Mouse (Mus musculus): ENCODE measurements around the gene Glt6d1. TPM values are rescaled to one million over a fixed set of nuclear protein-coding genes. Genes with fewer than 3 reads are reported as not detected.

The Glt6d1 gene
- polyA plus RNA-seq, 1 experiment from 2014 or later: not detected

- Histone ChIP-seq H3K27me3 (0 out of 2 replicates have a peak, but pooled peaks cover 3% of the 10 kb centered on the region), H3K36me3 (no peaks in the 10 kb centered on the region), H3K4me2 (replicated peaks) (no peak overlapping the region), H3K9me3 (no peaks in the 10 kb centered on the region), H3K4me1 (peaks cover 14% of the 10 kb centered on the region), H3K9ac (no peak overlapping the region), H3K27ac (no peak overlapping the region), H3K4me3 (no peak overlapping the region)
- no peak for ATAC-seq (ENCODE audit: low FRiP score, low read depth)
- 83% methylated on average over 3 of the region's 3 CpGs for WGBS
Observed at GRCm38 (mm10) chr2:25844097-25844496, 28.4 kb upstream of the Glt6d1 start.

GRCm38 (mm10) chr2:25842758-25843157 lies 27.1 kb upstream of the Glt6d1 start:
- Histone ChIP-seq H3K4me2 (replicated peaks) (no peak overlapping the region), H3K9me3 (no peaks in the 10 kb centered on the region), H3K36me3 (no peaks in the 10 kb centered on the region), H3K9ac (no peak overlapping the region), H3K4me1 (peaks cover 14% of the 10 kb centered on the region), H3K27me3 (no peaks in the 10 kb centered on the region), H3K4me3 (no peak overlapping the region), H3K27ac (no peak overlapping the region)
- ATAC-seq (ENCODE audit: low FRiP score, low read depth): no peak
- 70% methylated on average over 1 of the region's 1 CpGs for WGBS

- Histone ChIP-seq H3K36me3 (no peaks in the 10 kb centered on the region), H3K4me1 (peaks cover 14% of the 10 kb centered on the region), H3K9ac (no peak overlapping the region), H3K27ac (no peak overlapping the region), H3K27me3 (no peaks in the 10 kb centered on the region), H3K4me3 (no peak overlapping the region), H3K9me3 (no peaks in the 10 kb centered on the region), H3K4me2 (replicated peaks) (no peak overlapping the region)
- 53% methylated on average over 4 of the region's 4 CpGs for WGBS
- ATAC-seq (ENCODE audit: low FRiP score, low read depth): no peak
Observed at GRCm38 (mm10) chr2:25842161-25842560, 26.5 kb upstream of the Glt6d1 start.

DNA sequence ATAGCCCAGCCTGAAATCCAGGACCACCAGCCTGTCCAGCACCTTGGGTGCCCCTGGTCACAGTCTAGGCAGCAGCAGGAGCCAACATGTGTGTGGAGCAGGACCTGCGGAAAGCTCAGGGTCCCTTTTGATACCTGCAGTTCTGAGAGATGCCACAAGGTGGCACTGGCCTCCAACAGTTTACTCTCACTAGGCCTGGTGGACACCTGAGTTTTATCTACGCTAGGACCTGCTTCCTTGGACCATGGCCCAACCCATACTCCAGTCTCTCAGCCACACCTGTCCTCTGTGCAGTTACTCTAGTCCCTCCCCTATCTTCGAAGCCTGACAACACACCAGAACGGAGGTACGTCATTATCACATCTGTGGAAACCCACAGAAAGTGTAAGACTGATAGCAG lies 20.6 kb upstream of the Glt6d1 start:
- Histone ChIP-seq H3K9me3 (no peaks in the 10 kb centered on the region), H3K27me3 (no peaks in the 10 kb centered on the region), H3K9ac (no peak overlapping the region), H3K4me2 (replicated peaks) (no peak overlapping the region), H3K27ac (no peak overlapping the region), H3K4me3 (no peak overlapping the region), H3K36me3 (no peaks in the 10 kb centered on the region), H3K4me1 (no peaks in the 10 kb centered on the region)
- peak; percentile 59; the same call in 1 of the 2 replicates for ATAC-seq (ENCODE audit: low FRiP score, low read depth)
- WGBS: 41% methylated on average over 5 of the region's 5 CpGs

DNA sequence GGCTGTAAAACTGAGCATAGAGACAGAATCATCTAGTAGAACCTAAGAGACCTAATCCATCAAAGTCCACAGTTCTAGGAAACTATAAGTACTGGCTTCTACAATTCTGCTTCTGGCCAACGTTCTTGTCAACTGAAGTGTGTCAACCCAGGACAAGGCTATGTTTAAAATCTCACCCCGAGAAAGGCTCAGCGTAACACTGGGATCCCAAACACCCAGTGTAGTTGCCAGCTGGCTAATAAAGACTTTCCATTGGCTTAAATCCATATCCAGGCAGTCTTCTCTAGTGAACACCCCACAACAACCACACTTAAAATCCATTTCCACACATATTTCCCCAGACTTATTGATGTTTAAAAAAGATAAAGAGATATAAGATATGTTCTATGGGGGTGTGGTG lies 15.1 kb upstream of the Glt6d1 start:
- Histone ChIP-seq H3K27ac (no peak overlapping the region), H3K36me3 (no peaks in the 10 kb centered on the region), H3K27me3 (no peaks in the 10 kb centered on the region), H3K4me2 (replicated peaks) (no peak overlapping the region), H3K9ac (no peak overlapping the region), H3K4me3 (no peak overlapping the region), H3K4me1 (no peaks in the 10 kb centered on the region), H3K9me3 (no peaks in the 10 kb centered on the region)
- WGBS: 78% methylated on average over 3 of the region's 3 CpGs
- no peak for ATAC-seq (ENCODE audit: low FRiP score, low read depth)

DNA sequence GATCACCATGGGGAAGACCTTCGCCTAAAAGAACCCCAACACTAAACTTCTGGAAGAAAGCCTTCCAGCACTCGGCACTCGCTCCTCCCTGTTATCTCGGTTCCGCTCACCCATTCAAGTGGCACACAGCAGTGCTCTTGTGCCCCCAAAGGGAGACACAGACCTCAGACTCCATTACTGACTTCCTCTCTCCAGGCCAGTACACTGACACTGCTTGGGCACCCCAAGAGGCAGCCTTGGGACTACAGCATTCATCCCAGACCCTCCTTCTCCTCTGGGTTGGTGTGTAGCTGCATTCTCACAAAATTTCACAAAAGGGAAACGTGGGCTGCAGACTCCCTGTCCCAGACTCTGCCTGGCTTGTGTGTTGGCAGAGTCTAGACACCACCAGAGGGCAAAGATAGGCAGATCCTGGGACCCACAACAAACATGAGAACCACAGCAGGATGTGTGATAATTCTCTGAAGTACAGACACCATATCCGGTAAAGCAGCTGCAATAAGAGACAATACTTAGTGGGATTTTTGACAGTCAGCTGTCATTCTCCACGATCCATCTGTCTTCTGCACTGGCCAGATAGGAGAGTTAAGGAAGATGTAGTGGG lies 12.8 kb upstream of the Glt6d1 start:
- 78% methylated on average over 8 of the region's 8 CpGs for WGBS
- Histone ChIP-seq H3K27me3 (no peaks in the 10 kb centered on the region), H3K27ac (no peak overlapping the region), H3K4me3 (no peak overlapping the region), H3K9me3 (no peaks in the 10 kb centered on the region), H3K4me1 (no peaks in the 10 kb centered on the region), H3K4me2 (replicated peaks) (no peak overlapping the region), H3K9ac (no peak overlapping the region), H3K36me3 (no peaks in the 10 kb centered on the region)
- no peak for ATAC-seq (ENCODE audit: low FRiP score, low read depth)

- no peaks in the 10 kb centered on the region for H3K4me1 ChIP-seq
- ATAC-seq (ENCODE audit: low FRiP score, low read depth): no peak
- H3K4me3 ChIP-seq: no peak overlapping the region
- no peak overlapping the region for H3K4me2 ChIP-seq (replicated peaks)
- no peaks in the 10 kb centered on the region for H3K36me3 ChIP-seq
- no peaks in the 10 kb centered on the region for H3K27me3 ChIP-seq
- no peak overlapping the region for H3K9ac ChIP-seq
- no peaks in the 10 kb centered on the region for H3K9me3 ChIP-seq
- no peak overlapping the region for H3K27ac ChIP-seq
- WGBS: 84% methylated on average over 3 of the region's 3 CpGs
Observed at GRCm38 (mm10) chr2:25824751-25825150, 9.1 kb upstream of the Glt6d1 start.

GRCm38 (mm10) chr2:25822806-25823205 lies 7.2 kb upstream of the Glt6d1 start, which contains the start of gene Lcn9:
Gene Lcn9, plus strand, starts transcription at chr2:25823153.
- H3K27ac ChIP-seq: no peak within 1 kb of the TSS
- no peak for ATAC-seq (ENCODE audit: low FRiP score, low read depth)

DNA sequence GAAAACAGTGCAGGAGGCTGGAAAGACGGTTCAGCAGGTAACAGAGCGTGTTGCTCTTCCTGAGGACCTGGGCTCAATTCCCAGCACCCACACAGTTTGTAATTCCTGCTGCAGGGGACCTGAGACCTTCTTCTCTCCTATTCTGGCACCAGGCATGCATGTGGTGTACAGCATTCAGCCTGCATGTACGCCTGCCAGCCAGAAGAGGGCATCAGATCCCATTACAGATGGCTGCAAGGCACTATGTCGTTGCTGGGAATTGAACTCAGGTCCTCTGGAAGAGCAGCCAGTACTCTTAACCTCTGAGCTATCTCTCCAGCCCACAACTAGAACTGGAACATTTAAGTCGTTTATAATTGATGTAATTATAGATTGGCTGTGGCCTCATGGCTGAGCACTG lies 2.3 kb downstream of the Glt6d1 start:
- Histone ChIP-seq H3K27me3 (no peaks in the 10 kb centered on the region), H3K36me3 (no peaks in the 10 kb centered on the region), H3K4me2 (replicated peaks) (no peak overlapping the region), H3K4me1 (no peaks in the 10 kb centered on the region), H3K9me3 (no peaks in the 10 kb centered on the region), H3K27ac (no peak overlapping the region), H3K4me3 (no peak overlapping the region), H3K9ac (no peak overlapping the region)
- 80% methylated on average over 5 of the region's 5 CpGs for WGBS
- ATAC-seq (ENCODE audit: low FRiP score, low read depth): no peak

More at GRCm38 (mm10) chr2:25822806-25823205, 7.2 kb upstream of the Glt6d1 start, which contains the start of gene Lcn9:
- Histone ChIP-seq H3K27me3 (no peaks in the 10 kb centered on the region), H3K9me3 (no peaks in the 10 kb centered on the region), H3K4me1 (no peaks in the 10 kb centered on the region), H3K36me3 (no peaks in the 10 kb centered on the region), H3K4me3 (no peak within 1 kb of the TSS), H3K4me2 (replicated peaks) (no peak within 1 kb of the TSS), H3K9ac (no peak within 1 kb of the TSS; the same call in 1 of the 2 replicates)
- 92% methylated on average over 1 of the region's 1 CpGs for WGBS

- H3K36me3 ChIP-seq: no peaks in the 10 kb centered on the region
- no peaks in the 10 kb centered on the region for H3K4me1 ChIP-seq
- no peaks in the 10 kb centered on the region for H3K27me3 ChIP-seq
- no peak for ATAC-seq (ENCODE audit: low FRiP score, low read depth)
- H3K27ac ChIP-seq: no peak overlapping the region
- WGBS: 74% methylated on average over 2 of the region's 2 CpGs
- H3K9ac ChIP-seq: no peak overlapping the region
- H3K4me2 ChIP-seq (replicated peaks): no peak overlapping the region
- no peaks in the 10 kb centered on the region for H3K9me3 ChIP-seq
- H3K4me3 ChIP-seq: no peak overlapping the region
Observed at GRCm38 (mm10) chr2:25811711-25812110, 3.9 kb downstream of the Glt6d1 start.

DNA sequence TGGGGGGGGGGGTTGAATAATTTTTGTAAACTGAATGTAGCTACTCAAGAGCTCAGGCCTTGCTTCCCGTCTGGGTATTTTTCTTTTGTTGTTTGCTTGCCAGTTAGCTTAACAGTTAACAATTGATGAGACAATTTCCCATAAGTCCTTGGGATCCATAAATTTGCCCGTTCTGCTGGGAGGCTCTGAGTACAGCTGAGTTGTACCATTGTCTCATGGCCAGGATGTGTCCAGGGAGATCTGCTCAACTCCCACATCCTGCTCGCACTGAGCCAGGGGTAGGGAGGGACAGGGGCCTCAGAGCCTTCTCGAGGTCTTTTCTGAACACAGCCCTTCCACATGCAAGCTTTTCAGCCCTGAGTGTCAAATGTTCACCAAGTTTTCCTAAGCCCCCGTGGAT lies 17.6 kb downstream of the Glt6d1 start:
- Histone ChIP-seq H3K4me1 (no peaks in the 10 kb centered on the region), H3K9ac (no peak overlapping the region), H3K27me3 (no peaks in the 10 kb centered on the region), H3K27ac (no peak overlapping the region), H3K4me3 (no peak overlapping the region), H3K9me3 (no peaks in the 10 kb centered on the region), H3K36me3 (no peaks in the 10 kb centered on the region), H3K4me2 (replicated peaks) (no peak overlapping the region)
- 67% methylated on average over 5 of the region's 5 CpGs for WGBS
- ATAC-seq (ENCODE audit: low FRiP score, low read depth): no peak

DNA sequence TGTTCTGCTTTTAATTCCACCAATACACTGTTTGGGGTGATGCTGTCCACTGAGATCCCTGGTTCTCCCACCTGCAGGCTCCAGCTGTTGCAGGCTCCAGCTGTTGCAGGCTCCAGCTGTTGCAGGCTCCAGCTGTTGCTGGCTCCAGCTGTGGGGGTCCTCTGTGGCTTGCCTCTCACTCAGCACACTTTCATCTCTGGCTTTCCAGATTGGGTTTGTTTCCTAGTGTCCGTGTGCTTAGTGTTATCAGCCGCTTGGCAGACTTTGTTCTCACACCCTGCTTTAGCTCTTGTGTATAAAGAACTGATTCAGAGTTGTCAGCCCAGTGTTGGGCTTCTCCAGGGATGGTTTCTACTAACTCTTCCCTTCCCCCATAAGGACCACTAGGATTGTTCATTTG lies 18.0 kb downstream of the Glt6d1 start:
- WGBS: 27% methylated on average over 2 of the region's 2 CpGs
- no peak overlapping the region for H3K4me3 ChIP-seq
- no peak overlapping the region for H3K9ac ChIP-seq
- no peak overlapping the region for H3K4me2 ChIP-seq (replicated peaks)
- no peaks in the 10 kb centered on the region for H3K27me3 ChIP-seq
- ATAC-seq (ENCODE audit: low FRiP score, low read depth): no peak
- no peaks in the 10 kb centered on the region for H3K36me3 ChIP-seq
- no peaks in the 10 kb centered on the region for H3K9me3 ChIP-seq
- no peaks in the 10 kb centered on the region for H3K4me1 ChIP-seq
- no peak overlapping the region for H3K27ac ChIP-seq

DNA sequence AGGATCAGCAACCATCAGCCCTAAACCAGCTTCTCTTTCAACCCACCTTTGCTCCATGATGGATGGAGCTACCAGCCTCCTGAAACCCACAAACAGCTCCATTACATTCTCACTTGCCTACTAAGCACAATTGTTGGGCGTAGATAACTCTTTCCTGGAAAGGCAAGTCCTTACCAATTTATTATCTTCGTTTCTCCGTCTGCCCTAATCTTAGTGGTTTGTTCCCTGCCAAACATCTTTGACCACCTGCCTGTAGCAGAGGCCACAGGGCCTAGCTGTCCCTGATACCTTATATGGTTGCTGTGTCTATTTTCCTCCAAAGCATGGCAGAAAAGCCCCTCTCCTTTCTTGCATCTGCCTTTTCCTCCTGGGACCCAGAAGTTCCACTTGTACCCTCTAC lies 26.6 kb downstream of the Glt6d1 start:
- WGBS: 84% methylated on average over 3 of the region's 3 CpGs
- Histone ChIP-seq H3K9me3 (no peaks in the 10 kb centered on the region), H3K9ac (no peak overlapping the region), H3K27ac (no peak overlapping the region), H3K27me3 (no peaks in the 10 kb centered on the region), H3K36me3 (no peaks in the 10 kb centered on the region), H3K4me2 (replicated peaks) (no peak overlapping the region), H3K4me3 (no peak overlapping the region), H3K4me1 (no peaks in the 10 kb centered on the region)
- ATAC-seq (ENCODE audit: low FRiP score, low read depth): no peak
